40 mouse cellular contexts compared by ENCODE assay signal in genomic region chr8:105043510-105043909, GRCm38 (mm10). TPM values are rescaled to one million over a fixed set of nuclear protein-coding genes. Genes with fewer than 3 reads are reported as not detected.
"Had no signal": no experiment of that assay in that cellular context is flagged by ENCODE, and none has a peak within 500 bp of the region (broad histone marks: within the 10 kb centered on the region; RNA-seq: fewer than 3 reads in every experiment).

No protein-coding gene starts in this region.

- H3K36me3 ChIP-seq: heart, embryonic 13.5 days; heart, embryonic 15.5 days; hindbrain, embryonic 13.5 days; hindbrain, embryonic 15.5 days; intestine, embryonic 15.5 days; kidney, embryonic 15.5 days; limb, embryonic 10.5 days; limb, embryonic 12.5 days; liver, embryonic 13.5 days; liver, embryonic 15.5 days had no signal

- H3K27ac ChIP-seq: heart, embryonic 13.5 days; heart, embryonic 15.5 days; hindbrain, embryonic 13.5 days; hindbrain, embryonic 15.5 days; hindbrain, postnatal 0 days; intestine, embryonic 15.5 days; kidney, embryonic 15.5 days; kidney, postnatal 0 days; left cerebral cortex, adult 2 months; limb, embryonic 10.5 days; limb, embryonic 12.5 days; liver, embryonic 13.5 days; liver, embryonic 15.5 days had no signal

- H3K4me1 ChIP-seq: heart, embryonic 13.5 days; heart, embryonic 15.5 days; hindbrain, embryonic 13.5 days; hindbrain, embryonic 15.5 days; intestine, embryonic 15.5 days; kidney, embryonic 15.5 days; limb, embryonic 10.5 days; limb, embryonic 12.5 days; liver, embryonic 13.5 days; liver, embryonic 15.5 days had no signal

- H3K9ac ChIP-seq: forebrain, postnatal 0 days; heart, embryonic 13.5 days; heart, embryonic 15.5 days; hindbrain, embryonic 13.5 days; hindbrain, embryonic 15.5 days; intestine, embryonic 15.5 days; kidney, embryonic 15.5 days; limb, embryonic 12.5 days; liver, embryonic 13.5 days; liver, embryonic 15.5 days had no signal

- DNase-seq: forebrain, postnatal 0 days; gastrocnemius, postnatal 14 days; gastrocnemius, postnatal 36 days; heart, adult 18-20 months; heart, postnatal 14 days; heart, postnatal 36 days; kidney, adult 11 months; kidney, adult 2 months; kidney, adult 9 months; kidney, postnatal 14 days; kidney, postnatal 36 days; liver, embryonic 13.5 days had no signal

- ATAC-seq: forebrain, postnatal 0 days; hindbrain, postnatal 0 days; intestine, embryonic 15.5 days had no signal

- H3K4me2 ChIP-seq: heart, embryonic 11.5 days; heart, embryonic 13.5 days; heart, embryonic 15.5 days; hindbrain, embryonic 13.5 days; hindbrain, embryonic 15.5 days; intestine, embryonic 15.5 days; kidney, embryonic 15.5 days; limb, embryonic 12.5 days; liver, embryonic 13.5 days; liver, embryonic 15.5 days had no signal

- H3K27me3 ChIP-seq: heart, embryonic 13.5 days; heart, embryonic 15.5 days; hindbrain, embryonic 13.5 days; hindbrain, embryonic 15.5 days; intestine, embryonic 15.5 days; kidney, embryonic 15.5 days; limb, embryonic 12.5 days; liver, embryonic 13.5 days; liver, embryonic 15.5 days had no signal

- H3K9me3 ChIP-seq: heart, embryonic 15.5 days; hindbrain, embryonic 13.5 days; hindbrain, embryonic 15.5 days; intestine, embryonic 15.5 days; kidney, embryonic 15.5 days; limb, embryonic 10.5 days; limb, embryonic 12.5 days; liver, embryonic 13.5 days; liver, embryonic 15.5 days had no signal

- H3K4me3 ChIP-seq: heart, embryonic 13.5 days; heart, embryonic 15.5 days; hindbrain, embryonic 13.5 days; hindbrain, embryonic 15.5 days; intestine, embryonic 15.5 days; kidney, embryonic 15.5 days; left cerebral cortex, adult 2 months; limb, embryonic 10.5 days; limb, embryonic 12.5 days; liver, embryonic 13.5 days; liver, embryonic 15.5 days had no signal

RNA-seq across cellular contexts. Expression of gene Ces3a, which starts 4.9 kb away (rescaled TPM):
- total RNA-seq: forebrain, postnatal 0 days; gastrocnemius, adult 8-10 months; gastrocnemius, postnatal 14 days; heart, adult 18-20 months; heart, postnatal 14 days; heart, postnatal 36 days; hematopoietic stem cell, adult 5-6 weeks; hindbrain, postnatal 0 days; layer of hippocampus, adult 18-20 months; layer of hippocampus, adult 8-10 months; layer of hippocampus, postnatal 10 days; layer of hippocampus, postnatal 25 days; left cerebral cortex, adult 2 months; left cerebral cortex, postnatal 14 days; left cerebral cortex, postnatal 36 days had no signal
- polyA plus RNA-seq: forebrain, postnatal 0 days; gonadal fat pad, adult 2 months; heart, embryonic 11.5 days; heart, embryonic 13.5 days; heart, embryonic 15.5 days; heart, postnatal 0 days; hindbrain, embryonic 11.5 days; hindbrain, embryonic 13.5 days; hindbrain, embryonic 15.5 days; hindbrain, postnatal 0 days; intestine, embryonic 15.5 days; kidney, embryonic 15.5 days; kidney, postnatal 0 days; large intestine, adult 2 months; limb, embryonic 10.5 days; limb, embryonic 12.5 days; limb, embryonic 14.5 days had no signal

RNA-seq across cellular contexts. Expression of gene Ces3b, which starts 40.0 kb away (rescaled TPM):
- total RNA-seq: forebrain, postnatal 0 days; gastrocnemius, adult 8-10 months; gastrocnemius, postnatal 14 days; gastrocnemius, postnatal 36 days; heart, adult 18-20 months; heart, postnatal 14 days; heart, postnatal 36 days; hematopoietic stem cell, adult 5-6 weeks; hindbrain, postnatal 0 days; layer of hippocampus, adult 18-20 months; layer of hippocampus, adult 8-10 months; layer of hippocampus, postnatal 10 days; layer of hippocampus, postnatal 25 days; left cerebral cortex, adult 2 months; left cerebral cortex, postnatal 14 days; left cerebral cortex, postnatal 36 days had no signal
- polyA plus RNA-seq: forebrain, postnatal 0 days; heart, embryonic 11.5 days; heart, embryonic 13.5 days; hindbrain, embryonic 11.5 days; hindbrain, embryonic 13.5 days; hindbrain, embryonic 15.5 days; hindbrain, postnatal 0 days; intestine, embryonic 15.5 days; kidney, adult 2 months; kidney, embryonic 15.5 days; kidney, postnatal 0 days; large intestine, adult 2 months; limb, embryonic 10.5 days; limb, embryonic 12.5 days; limb, embryonic 14.5 days; liver, embryonic 13.5 days; liver, embryonic 15.5 days had no signal

RNA-seq across cellular contexts. Expression of gene Ces2h, which starts 42.9 kb away (rescaled TPM):
- total RNA-seq: forebrain, postnatal 0 days; gastrocnemius, adult 18-20 months; gastrocnemius, adult 8-10 months; gastrocnemius, postnatal 14 days; gastrocnemius, postnatal 36 days; heart, adult 18-20 months; heart, adult 8-10 months; heart, postnatal 14 days; heart, postnatal 36 days; hematopoietic stem cell, adult 5-6 weeks; hindbrain, postnatal 0 days; layer of hippocampus, adult 18-20 months; layer of hippocampus, adult 8-10 months; layer of hippocampus, postnatal 10 days; layer of hippocampus, postnatal 25 days; left cerebral cortex, adult 2 months; left cerebral cortex, postnatal 14 days; left cerebral cortex, postnatal 36 days had no signal
- polyA plus RNA-seq: forebrain, postnatal 0 days; gonadal fat pad, adult 2 months; heart, embryonic 11.5 days; heart, embryonic 13.5 days; heart, embryonic 15.5 days; heart, postnatal 0 days; hindbrain, embryonic 11.5 days; hindbrain, embryonic 13.5 days; hindbrain, embryonic 15.5 days; hindbrain, postnatal 0 days; intestine, embryonic 15.5 days; kidney, embryonic 15.5 days; kidney, postnatal 0 days; limb, embryonic 10.5 days; limb, embryonic 12.5 days; limb, embryonic 14.5 days; liver, embryonic 13.5 days; liver, embryonic 15.5 days had no signal
